Mouse (Mus musculus): ENCODE results near the gene Pwwp2a.

The Pwwp2a gene

DNA sequence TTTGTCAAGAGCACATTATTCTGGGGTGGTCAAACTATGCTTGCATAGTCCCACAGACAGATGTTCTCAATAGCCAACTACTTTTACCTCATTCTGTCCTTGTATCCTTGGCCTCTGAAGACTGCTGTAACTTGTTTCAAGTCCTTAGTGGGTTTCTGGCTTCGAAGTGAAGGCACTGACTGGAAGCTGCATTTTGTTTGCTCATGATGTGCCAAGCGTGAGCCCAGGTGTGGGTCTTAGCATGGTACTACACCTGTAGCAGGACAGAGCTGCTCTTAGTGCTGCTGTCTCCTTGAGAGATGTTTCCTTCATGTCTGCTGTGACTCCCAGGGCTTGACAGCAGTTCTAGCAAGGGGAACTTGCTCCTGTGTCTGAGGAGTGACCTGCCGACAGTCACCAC, 41.6 kb downstream of the Pwwp2a start:
- no peak for DNase-seq (ENCODE audit: low read depth, low spot score)

- no peak for DNase-seq (ENCODE audit: low read depth, low spot score)
Measured at GRCm38 (mm10) chr11:43727796-43728195, 46.0 kb downstream of the Pwwp2a start.

DNA sequence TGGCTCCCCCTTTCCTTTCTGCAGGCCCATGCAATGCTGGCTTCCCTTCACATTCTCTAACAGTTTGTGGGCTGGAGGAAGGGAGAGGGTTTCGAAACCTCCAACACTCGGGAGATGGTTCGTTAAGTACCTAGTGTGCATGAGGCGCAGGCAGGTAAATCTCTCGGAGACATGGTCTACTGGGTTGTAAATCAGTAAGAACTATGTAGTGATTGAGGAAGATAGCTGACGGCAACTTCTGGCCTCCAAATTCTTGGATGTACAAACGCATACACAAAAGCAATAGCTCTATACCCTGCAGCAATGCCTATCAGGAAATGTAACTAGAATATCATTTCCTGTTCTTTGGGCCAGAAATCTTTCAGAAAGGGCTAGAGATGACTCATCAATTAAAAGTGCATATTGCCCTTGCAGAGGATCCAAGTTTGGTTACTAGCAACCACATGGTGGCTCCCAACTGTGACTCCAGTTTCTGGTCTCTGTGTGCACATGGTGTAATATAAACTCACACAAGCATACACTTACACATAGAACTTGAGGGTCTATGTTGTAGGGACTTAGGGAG, 47.0 kb downstream of the Pwwp2a start:
- DNase-seq (ENCODE audit: low read depth, low spot score): no peak

DNA sequence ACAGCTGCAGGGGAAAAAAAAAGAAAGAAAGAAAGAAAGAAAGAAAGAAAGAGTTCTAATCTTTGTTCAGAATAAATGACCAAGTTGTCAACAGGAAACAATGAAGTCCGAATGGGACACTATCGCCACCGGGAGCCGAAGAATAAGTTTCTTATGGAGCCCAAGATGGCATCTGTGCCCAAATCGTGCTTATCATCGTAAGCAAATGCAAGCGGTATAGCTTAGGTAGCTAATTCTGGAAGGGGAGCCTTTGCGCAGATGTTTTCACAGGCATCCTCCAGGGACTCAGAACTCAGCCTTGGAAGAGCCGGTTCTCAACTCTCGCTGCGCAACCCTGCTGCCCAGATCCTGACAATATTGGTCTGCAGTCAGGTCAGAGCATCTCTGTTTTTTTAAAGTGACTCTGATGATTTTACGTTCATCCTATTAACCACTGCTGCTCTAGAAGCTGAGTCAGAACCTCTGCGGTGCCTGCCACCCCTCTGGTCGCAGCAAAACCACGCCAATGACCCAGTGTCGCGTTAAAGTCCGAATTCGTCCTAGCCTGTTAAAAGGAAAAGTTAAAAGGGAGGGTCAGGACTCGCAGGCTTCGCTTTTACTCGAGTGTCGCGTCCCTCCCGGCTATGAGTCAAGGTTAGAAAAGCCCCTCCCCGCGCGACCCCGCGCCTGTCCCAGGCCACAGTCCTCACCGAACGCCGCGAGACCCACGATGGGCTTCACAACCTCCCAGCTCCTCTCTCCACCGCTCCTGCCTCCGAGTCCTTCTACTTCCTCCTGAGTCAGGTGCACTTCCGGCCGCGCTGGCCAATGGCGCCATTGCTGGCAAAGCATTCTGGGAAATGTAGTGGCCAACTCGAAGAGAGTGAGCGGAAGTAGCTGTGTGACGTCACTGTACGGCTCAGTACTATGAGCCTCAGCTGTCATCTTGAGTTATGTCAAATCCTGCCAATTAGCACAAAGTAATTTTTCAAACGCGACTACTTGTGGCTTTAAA, 65.7 kb downstream of the Pwwp2a start, which contains the start of gene Ttc1:
Ttc1 (minus strand) TSS at position 776 of the 994 bp plus-strand sequence.
- DNase-seq (ENCODE audit: low read depth, low spot score): peak; percentile 98

DNA sequence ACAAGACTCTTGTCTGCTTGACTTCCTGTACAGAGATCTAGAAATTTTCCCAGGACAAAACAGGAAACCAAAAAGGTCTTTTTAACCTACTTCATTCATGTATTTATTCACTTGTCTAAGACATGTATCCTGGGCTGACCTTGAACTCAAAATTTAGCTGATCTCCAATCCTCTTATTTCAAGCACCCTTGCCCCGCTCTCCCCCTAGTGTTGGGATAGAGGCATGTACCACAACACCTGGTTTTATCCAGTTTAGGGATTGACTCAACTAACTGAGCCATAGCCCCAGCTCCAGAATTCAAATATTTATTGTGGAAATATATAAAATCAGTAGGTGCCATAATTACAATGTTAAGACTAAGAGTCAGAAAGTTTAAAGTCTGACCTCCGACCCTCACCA, 69.7 kb downstream of the Pwwp2a start:
- no peak for DNase-seq (ENCODE audit: low read depth, low spot score)

- no peak for DNase-seq (ENCODE audit: low read depth, low spot score)
Measured at GRCm38 (mm10) chr11:43754568-43754967, 72.8 kb downstream of the Pwwp2a start.

GRCm38 (mm10) chr11:43755411-43755810, 73.6 kb downstream of the Pwwp2a start:
- no peak for DNase-seq (ENCODE audit: low read depth, low spot score)

DNA sequence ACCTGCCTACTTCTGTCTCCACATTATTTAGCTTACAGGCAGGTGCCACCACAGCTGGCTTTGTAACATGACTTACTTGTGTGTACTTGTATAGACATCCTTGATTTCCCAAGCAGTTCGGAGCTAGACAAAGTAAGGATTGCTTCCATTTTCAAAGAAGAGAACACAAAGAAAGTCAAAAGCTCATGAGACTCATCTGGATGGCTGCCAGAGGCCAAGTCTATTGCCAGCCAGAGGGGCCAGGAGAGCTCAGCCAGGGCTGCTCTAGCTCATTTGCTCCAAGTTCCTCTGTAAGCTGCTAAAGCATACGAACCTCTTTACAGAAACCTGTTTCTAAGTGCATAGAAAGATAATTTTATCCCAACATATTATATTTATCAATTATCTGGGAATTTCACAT, 76.6 kb downstream of the Pwwp2a start:
- no peak for DNase-seq (ENCODE audit: low read depth, low spot score)

DNA sequence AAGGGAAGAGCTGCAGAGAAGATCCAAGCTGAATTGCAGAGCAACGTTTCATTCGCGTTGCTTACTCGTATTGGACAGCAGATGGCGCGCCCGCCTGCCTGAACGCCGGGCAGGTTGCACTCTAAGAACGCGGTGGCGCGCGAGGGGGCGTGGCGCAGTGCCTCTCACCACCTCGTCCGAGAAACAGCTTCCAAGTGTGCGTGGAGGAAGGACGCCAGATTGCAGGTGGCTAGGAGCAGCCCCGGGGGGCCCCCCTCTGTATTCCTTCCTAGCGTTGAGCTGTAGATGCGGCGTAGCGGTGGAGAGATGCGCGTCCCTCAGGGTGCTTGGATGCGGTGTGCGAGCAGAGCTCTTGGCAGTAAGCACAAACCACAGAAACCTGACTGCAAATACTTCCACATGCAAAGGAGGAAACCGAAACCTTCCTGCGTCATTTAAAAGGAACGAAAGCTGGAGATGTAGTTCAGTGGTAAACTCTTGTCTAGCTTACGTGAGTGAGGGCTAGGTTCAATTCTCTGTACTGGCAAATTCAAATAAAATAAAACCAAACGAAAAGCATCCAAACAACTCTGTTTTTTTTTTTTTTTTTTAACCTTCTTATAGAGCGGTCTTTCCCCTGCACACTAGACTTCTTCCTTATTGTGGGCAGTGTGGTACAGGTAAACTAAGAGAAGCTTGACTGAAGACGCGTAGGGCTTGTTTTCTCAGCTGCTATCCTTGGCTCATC, 85.3 kb downstream of the Pwwp2a start:
- peak; percentile 44 for DNase-seq (ENCODE audit: low read depth, low spot score)

DNA sequence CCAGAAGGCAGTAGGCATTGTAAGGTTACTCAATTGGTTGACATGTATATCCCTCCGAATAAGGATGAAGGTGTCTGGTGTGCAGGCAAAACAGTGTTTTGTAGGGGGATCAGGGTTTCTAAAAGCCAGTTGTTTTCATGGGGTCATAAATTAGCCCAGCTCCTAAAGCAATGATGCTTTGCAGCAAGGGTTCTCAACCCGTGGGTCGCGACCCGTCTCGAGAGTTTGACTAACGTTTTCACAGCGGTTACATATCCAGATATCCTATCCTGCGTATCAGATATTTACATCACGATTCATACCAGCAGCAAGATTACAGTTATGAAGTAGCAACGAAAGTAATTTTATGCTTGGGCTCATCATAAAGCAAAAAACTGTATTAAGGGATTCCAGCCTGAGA, 86.0 kb downstream of the Pwwp2a start:
- DNase-seq (ENCODE audit: low read depth, low spot score): no peak

DNA sequence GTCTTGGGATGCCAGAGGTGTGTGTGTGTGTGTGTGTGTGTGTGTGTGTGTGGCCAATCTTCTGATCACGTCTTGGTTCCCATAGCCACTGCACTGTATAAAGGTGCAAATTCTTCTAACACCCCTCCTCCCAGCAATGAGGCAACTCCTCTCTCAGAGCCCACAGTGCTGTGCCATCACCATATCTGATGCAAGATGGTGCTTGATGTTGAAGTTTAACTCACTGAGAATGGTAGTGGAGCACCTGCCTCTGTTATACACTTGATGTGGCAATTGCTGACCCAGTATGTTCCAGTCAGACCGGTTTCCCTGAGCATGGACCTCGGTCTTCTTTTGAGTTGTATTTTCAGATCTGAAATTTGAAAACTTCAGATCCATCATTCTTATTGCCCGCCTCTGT, 88.3 kb downstream of the Pwwp2a start:
- DNase-seq (ENCODE audit: low read depth, low spot score): no peak
